Mouse (Mus musculus) gastrocnemius, adult 2 months (tissue): ENCODE data around the gene Zfp710. TPM values are rescaled to one million over a fixed set of nuclear protein-coding genes. Genes with fewer than 3 reads are reported as not detected.

ENCODE experiments used
- DNase-seq: peaks from one replicate; pipeline ENCODE4 v3.0.0; 2022
- H3K27ac ChIP-seq: fragments of 200-600 bp; 2 replicates; pipeline ENCODE4 v1.8.1; 2022; ENCODE audit warnings: mild to moderate bottlenecking
- H3K4me3 ChIP-seq: fragments of 200-600 bp; 2 replicates; pipeline ENCODE4 v1.8.1; 2022; ENCODE audit warnings: mild to moderate bottlenecking, moderate library complexity
- CTCF ChIP-seq: fragments of 200-600 bp; IDR thresholded peaks from 2 replicates; pipeline ENCODE4 v1.8.1; 2022; ENCODE audit warnings: antibody characterized with exemption, mild to moderate bottlenecking, moderate library complexity
- intact Hi-C: fragments of 180-260 bp; cut with DNase I; formaldehyde crosslinking; loops from one replicate; pipeline ENCODE4 v1.15.1; 2025
- total RNA-seq, 2 experiments: library from RNA; stranded (reverse); gene quantifications; 2 replicates each; pipeline ENCODE4 v1.2.3; 2021

The Zfp710 gene
- total RNA-seq, 2 experiments from 2014 or later, result 21.5 to 37.5 TPM

- intact Hi-C loops, result loop anchor here (5.0 kb wide), 1 partner anchor 37 kb away; no protein-coding TSS in a partner anchor
- no peak for DNase-seq
- H3K4me3 ChIP-seq, result no peak overlapping the region
- peak overlapping the region; percentile 84; the same call in 1 of the 2 replicates for H3K27ac ChIP-seq
- no peak for TF ChIP-seq CTCF
Observed at GRCm38 (mm10) chr7:80063902-80064736, 39.5 kb downstream of the Zfp710 start.

GRCm38 (mm10) chr7:80065250-80065649 is 40.6 kb downstream of the Zfp710 start:
- H3K4me3 ChIP-seq, result no peak overlapping the region
- intact Hi-C loops, result no loop called here
- peak overlapping the region; percentile 84 for H3K27ac ChIP-seq
- peak; percentile 63 for DNase-seq
- TF ChIP-seq CTCF, result no peak

- Histone ChIP-seq H3K4me3 (peak overlapping the region; percentile 33), H3K27ac (peak overlapping the region; percentile 84)
- TF ChIP-seq CTCF, result no peak
- DNase-seq, result peak; percentile 67
- intact Hi-C loops, result no loop called here
Observed at GRCm38 (mm10) chr7:80066675-80067455, 42.3 kb downstream of the Zfp710 start.

DNA sequence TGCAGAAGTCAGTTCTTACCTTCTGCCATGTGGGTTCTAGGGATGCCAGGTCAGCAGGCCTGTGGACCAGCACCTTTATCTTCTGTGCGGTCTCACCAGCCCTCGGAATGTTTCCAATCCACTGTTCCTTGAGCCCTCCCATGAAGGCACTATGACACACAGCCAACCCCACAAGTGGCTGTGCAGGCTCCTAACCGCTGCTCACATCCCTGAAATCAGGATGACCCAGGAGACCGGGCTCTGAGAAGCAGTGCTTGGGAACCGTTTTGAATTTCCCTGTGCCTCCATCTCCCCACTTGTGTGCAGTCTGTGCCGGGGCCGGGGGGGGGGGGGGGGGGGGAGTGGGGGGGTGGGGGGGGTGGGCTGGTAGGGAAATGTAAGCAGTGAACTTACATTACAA is 43.7 kb downstream of the Zfp710 start:
- Histone ChIP-seq H3K4me3 (no peak overlapping the region), H3K27ac (0 out of 2 replicates have a peak overlapping the region, but pooled peaks have one; percentile 44)
- TF ChIP-seq CTCF, result no peak
- intact Hi-C loops, result no loop called here
- DNase-seq, result no peak

DNA sequence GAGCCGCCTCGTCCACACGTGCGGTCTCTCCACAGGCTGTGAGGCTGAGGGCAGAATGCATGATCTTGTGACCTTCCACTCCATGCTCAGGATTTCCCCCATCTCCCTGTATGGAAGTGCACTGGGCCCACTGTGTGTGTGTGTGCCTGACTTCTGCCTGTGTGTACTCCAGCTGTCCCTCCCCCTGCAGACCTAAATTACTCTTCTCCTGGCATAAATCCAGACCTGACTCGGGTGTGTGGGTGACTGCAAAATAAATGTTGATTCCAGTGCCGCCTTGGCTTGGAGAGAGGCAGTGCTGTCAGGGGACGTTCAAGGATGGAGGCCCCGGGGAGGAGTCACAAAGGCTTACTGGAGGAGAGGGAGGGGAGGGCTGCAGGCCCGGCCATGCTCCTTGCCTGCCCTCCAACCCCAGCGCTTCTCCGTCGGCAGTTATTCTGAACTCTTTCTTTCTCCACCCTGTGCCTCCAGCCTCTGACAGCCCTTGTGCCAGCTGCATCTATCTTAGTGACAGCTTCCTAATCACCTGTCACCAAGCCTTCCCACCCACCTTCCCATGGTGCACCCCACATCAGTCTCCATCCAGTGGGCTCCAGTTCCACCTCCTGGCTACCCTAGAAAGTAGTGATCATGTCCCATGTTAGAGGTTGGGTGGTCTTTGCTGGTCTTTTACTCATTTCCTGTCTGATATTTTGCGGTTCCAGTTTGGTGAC is 45.2 kb downstream of the Zfp710 start:
- peak; percentile 56 for DNase-seq
- intact Hi-C loops, result no loop called here
- peak overlapping the region; percentile 33 for H3K4me3 ChIP-seq
- TF ChIP-seq CTCF, result no peak
- peak overlapping the region; percentile 77 for H3K27ac ChIP-seq

GRCm38 (mm10) chr7:80071209-80071608 is 46.6 kb downstream of the Zfp710 start:
- no peak for DNase-seq
- intact Hi-C loops, result no loop called here
- TF ChIP-seq CTCF, result no peak
- Histone ChIP-seq H3K27ac (no peak overlapping the region), H3K4me3 (no peak overlapping the region)

DNA sequence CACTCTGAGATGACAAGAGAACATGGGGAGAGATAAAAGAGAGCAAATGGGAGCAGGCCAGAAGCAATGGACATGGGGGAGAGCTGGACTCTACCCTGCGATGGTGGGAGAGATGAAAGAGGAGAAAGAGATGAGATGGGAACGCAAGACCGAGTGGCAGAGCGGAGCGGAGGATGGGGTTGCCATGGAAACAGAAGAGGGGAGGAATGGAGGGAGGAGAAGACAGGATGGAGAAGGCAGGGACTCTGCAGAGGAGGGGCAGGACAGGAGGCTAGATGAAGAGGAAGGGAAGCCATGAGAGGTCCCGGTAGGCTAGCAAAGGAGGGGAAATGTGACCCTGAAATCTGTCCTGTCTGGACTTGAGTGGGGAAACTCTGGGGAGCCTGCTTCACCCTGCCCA is 47.7 kb downstream of the Zfp710 start:
- Histone ChIP-seq H3K4me3 (no peak overlapping the region), H3K27ac (no peak overlapping the region)
- DNase-seq, result no peak
- TF ChIP-seq CTCF, result no peak
- intact Hi-C loops, result no loop called here

DNA sequence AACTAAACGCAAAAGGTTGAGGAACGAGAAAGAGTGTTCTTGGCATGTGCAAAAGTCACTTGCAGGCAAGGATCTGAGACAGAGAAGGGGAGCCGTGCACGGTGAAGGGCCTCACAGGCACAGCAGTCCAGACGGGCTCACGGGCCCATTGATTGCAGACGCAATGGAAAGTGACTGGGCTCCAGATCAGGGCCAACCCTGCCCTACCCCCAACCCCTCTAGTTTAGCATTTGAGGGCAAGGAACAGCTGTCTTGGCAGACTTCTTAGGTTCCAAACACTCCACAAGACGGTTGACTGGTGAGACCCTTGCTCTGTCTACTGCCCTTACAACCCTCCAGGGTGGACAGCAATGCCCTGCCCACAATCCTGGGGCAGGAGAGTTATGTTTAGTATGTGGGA is 48.9 kb downstream of the Zfp710 start:
- no peak for TF ChIP-seq CTCF
- no peak for DNase-seq
- peak overlapping the region; percentile 77 for H3K27ac ChIP-seq
- intact Hi-C loops, result no loop called here
- no peak overlapping the region for H3K4me3 ChIP-seq

DNA sequence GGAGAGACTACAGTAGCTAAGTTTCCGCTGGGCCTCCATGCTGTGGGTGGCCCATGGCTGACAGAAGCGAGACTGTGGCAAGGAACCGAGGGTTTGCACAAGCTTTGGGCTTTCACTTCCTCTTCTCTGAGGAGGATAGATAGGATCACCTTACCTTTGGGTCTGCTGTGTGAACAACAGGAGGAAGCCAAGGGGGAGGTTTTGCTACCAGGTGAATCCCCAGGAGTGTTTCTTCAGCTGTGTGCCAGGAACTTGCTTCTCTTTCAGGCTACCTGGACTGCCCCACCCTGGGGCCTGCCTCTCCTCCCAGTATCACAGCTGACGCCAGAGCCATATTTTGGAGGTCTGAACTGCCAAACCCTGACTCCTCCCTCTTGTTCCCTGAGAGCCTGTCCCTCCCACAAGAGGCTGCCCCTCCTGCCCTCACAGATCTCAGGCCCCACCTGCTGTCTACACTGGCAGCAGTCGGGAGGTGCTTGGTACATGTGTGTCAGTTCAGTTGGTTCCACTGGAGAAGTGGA is 50.4 kb downstream of the Zfp710 start:
- intact Hi-C loops, result loop anchor here (5.0 kb wide), 1 partner anchor 143 kb away; no protein-coding TSS in a partner anchor
- Histone ChIP-seq H3K4me3 (peak overlapping the region; percentile 24; the same call in 1 of the 2 replicates), H3K27ac (peak overlapping the region; percentile 77)
- DNase-seq, result peak; percentile 72
- peak; percentile 12; the same call in 1 of the 2 replicates for TF ChIP-seq CTCF

DNA sequence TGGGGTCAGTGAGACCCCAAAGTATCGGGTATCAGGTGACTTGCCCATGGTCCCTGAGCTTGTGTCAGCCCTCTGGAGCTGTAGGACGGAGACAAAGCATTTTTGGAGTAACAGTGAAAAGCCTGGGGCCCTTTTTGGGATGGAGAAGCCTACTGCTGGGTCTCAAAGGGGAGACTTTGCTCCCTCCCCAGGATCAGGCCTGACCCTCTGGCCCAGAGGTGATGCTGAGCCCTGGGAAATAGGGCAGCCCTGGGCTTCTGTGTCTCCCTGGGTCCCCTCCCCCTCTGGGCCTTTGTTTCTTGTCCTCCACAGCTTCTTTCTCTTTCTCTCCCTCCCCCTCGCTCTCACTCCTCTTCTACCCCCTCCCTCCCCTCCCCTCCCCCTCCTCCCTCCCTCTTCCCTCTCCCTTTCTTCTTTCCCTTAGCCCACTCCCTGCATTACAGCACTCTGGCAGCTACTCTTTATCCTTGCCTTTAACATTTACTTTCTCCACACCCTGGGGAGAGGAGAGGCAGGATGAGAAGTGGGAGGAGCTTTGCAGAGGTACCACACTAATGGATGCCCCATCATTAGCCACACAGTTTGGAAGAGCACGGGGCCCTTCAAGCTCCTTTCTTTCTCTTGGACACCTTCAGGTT is 51.5 kb downstream of the Zfp710 start:
- DNase-seq, result no peak
- Histone ChIP-seq H3K4me3 (no peak overlapping the region), H3K27ac (peak overlapping the region; percentile 95)
- TF ChIP-seq CTCF, result no peak
- intact Hi-C loops, result loop anchor here (5.0 kb wide), 1 partner anchor 144 kb away; no protein-coding TSS in a partner anchor

GRCm38 (mm10) chr7:80076961-80077716 is 52.5 kb downstream of the Zfp710 start:
- H3K27ac ChIP-seq, result peak overlapping the region; percentile 95

More at GRCm38 (mm10) chr7:80076961-80077716, 52.5 kb downstream of the Zfp710 start:
- H3K4me3 ChIP-seq, result no peak overlapping the region
- no peak for TF ChIP-seq CTCF
- no peak for DNase-seq
- intact Hi-C loops, result loop anchor here (5.0 kb wide), 1 partner anchor 145 kb away; no protein-coding TSS in a partner anchor
